Mouse (Mus musculus) small intestine, adult 10 weeks (tissue): Measurements from ENCODE around the gene Pgk1. TPM values are rescaled to one million over a fixed set of nuclear protein-coding genes. Genes with fewer than 3 reads are reported as not detected.

Experiments
- polyA plus RNA-seq: library from polyadenylated mRNA; stranded (reverse); fragments of 350-450 nt; fragmentation: Illumina TruSeq; extraction: RNeasy Lipid Tissue Mini Kit (QIAGEN cat#74804); gene quantifications from one replicate; pipeline ENCODE4 v1.2.3, GENCODE M21; 2014; ENCODE audit warnings: low replicate concordance

Gene Pgk1
- polyA plus RNA-seq = 239 TPM

GRCm38 (mm10) chrX:106186713-106187649, at the start of gene Pgk1:
Pgk1 (plus strand) TSS chrX:106187100.

GRCm38 (mm10) chrX:106142936-106143335, 44.0 kb upstream of the Pgk1 start, which contains the start of gene Tlr13:
Tlr13 (plus strand) TSS chrX:106143204.

GRCm38 (mm10) chrX:106221058-106221457, 34.2 kb downstream of the Pgk1 start, which contains the start of gene Taf9b:
Taf9b (minus strand) TSS chrX:106221158.

Other genes starting within 250 kb of the Pgk1 start
- gene Magt1, start 175.2 kb upstream of the Pgk1 start, polyA plus RNA-seq = 133 TPM
- 2,322 TPM for gene Cox7b, start 171.4 kb upstream of the Pgk1 start, polyA plus RNA-seq
- gene Atp7a, start 159.8 kb upstream of the Pgk1 start, polyA plus RNA-seq = 34.0 TPM
- gene Tlr13, start 43.9 kb upstream of the Pgk1 start, polyA plus RNA-seq = 8.9 TPM
- 13.2 TPM for gene Taf9b, start 34.1 kb downstream of the Pgk1 start, polyA plus RNA-seq
- gene Fnd3c2, start 68.3 kb downstream of the Pgk1 start, polyA plus RNA-seq = not detected